Mouse (Mus musculus): ENCODE results near the gene Zfp580. TPM values are rescaled to one million over a fixed set of nuclear protein-coding genes. Genes with fewer than 3 reads are reported as not detected.
"Not testable (repeated sequence)": the region's sequence is repeated elsewhere in the genome, so short reads cannot be mapped to it uniquely, and the experiment has no call there.

The Zfp580 gene
- under 1 TPM in 1 of 2 experiments, not detected in 1; 0.69 TPM for polyA plus RNA-seq (2017; shearing (Covaris generic))

GRCm38 (mm10) chr7:5051193-5052192 lies at the start of gene Zfp580:
Zfp580 (plus strand) TSS chr7:5051538.
- peak; percentile 54 for ATAC-seq

GRCm38 (mm10) chr7:5002876-5003275 lies 48.5 kb upstream of the Zfp580 start:
- not testable (repeated sequence) for ATAC-seq

DNA sequence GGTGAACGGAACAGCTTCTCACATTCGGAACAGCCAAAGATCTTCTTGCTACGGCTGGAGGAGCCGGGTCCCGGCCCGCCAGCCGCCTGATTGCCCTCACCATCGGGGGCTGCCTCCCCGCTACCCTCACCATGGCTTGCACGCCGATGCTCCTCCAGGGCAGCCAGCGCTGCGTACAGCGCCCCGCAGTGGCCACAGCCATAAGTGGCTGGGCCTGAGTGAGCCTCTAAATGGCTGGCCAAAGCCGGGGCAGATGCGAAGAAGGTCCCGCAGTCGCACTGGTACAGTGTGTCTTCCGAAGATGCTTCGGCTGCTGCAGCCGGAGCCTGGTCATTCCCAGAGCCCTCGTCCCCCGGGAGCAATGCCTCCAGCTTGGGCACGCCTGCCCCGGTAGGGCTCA lies 43.1 kb upstream of the Zfp580 start:
- ATAC-seq, result no peak

DNA sequence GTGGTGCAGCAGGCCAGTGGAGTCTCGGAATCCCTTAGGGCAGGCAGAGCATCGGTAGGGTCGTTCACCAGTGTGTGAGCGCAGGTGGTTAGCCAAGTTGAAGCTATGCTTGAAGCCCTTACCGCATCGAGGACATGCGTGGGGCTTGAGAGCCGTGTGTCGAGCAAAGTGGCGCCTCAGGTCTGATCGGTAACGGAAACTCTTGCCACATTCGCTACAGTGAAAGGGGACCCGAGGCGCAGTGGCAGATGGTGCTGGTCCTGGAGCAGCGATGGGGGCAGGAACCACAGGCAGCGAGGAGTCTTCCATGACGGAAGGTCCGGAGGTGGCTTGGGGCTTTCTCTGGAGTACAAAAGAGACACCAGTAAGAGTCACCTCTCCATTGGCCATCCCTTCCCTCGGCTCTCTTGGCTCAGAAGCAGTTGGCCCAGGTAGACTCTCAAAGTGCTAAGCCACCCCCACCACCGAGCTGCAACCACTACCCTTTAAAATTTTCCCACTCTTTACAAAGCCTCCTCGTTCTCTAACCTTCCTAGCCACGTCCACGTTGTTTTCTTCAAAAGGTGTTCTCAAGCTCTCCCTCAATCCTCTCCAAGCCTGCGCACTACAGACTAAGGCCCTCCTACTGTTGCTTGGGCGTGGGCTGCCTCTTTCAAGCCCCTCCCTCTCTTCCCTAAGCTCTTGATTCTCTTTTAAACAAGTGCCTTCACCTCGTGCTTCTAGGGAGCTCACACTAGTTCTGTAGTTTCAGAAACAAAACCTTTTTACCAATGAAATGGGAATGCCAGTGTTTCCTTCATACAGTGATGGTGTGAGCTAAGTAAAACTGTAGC lies 38.4 kb upstream of the Zfp580 start:
- no peak for ATAC-seq

DNA sequence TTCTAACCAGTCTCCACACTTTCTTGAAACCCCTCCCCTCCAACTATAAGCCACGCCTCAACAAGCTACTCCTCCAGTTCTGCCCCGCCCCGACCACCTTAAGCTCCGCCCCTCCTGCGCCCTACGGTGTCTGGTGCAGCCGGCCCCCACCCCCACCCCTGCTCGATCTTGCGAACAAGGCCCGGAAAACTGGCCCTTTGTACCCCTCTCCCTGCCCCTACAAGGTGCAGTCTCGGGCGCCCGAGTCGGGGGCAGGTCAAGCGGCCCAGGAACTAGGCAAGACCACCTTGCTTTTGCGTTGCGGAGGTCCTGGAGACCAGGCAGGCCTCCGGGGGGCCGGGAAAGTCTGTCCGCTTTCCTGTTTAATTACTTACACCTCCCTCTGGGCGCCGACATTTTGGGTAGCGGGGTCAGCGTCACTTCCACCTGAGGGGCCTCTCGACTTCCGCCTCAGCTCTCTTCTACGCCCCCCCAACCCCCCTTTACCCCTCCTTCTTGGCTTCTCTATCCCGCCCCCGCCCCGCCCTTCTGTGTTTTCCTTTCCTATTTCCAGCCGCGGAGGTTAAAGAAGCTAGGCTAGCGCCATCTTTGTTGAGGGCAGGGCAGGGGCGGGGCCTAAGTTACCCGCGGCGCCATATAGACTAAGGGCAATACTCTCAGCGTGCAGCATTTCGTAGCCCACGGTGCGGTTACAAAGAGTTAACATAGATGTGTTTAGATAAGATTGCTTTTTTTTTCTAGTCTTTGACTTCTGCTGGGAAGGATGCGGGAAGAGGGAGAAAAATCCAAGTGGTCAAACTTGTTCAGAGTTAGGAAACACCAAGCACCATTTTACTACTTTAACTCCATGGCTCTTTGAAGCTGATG lies 36.9 kb upstream of the Zfp580 start, which contains the start of the genes Zfp524 and Fiz1:
TSS of gene Zfp524 (plus strand) at position 165 of the 867 bp plus-strand sequence.
TSS of gene Fiz1 (minus strand) at position 447 of the 867 bp plus-strand sequence.
- peak; percentile 74 for ATAC-seq

DNA sequence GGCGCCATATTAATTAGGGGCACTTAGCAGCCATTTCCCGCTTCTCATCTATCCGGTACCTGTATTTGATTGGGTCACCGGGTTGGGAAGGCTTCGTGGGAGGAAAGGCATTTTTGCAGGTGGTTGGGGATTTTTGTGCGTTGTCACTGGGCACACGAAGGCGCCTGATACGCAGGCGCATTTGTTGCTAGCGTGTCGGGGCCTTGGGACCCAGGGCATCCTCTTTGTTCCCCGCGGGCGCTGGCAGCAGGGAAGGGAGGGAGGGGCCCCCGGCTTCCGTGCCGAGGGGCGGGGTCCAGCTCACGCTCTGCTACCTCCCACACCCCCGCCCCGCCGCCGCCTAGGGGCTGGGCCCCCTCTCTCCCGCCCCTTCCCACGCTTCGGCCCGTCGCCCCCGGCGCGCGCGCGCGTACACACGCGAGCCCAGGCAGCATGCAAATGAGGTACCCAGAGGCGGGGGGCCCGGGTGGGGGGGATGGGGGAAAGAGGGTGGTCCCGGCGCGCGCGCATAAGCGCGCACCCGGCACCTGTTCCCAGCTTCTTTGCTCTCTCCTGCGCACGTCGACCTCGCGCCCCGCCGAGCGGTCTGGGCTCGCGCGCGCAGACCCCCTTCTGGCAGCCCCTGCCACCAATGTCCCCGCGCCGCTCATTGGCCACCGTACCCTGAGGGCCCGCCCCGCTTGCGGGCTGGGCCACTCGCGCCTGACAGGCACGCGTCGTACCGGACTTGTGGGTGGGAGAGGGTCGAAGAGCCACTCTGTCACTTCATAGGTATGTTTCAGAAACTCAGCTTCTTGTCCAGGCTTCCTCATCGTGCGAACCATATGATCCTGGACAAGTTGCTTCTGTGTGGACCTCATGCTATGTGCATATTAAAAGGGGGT lies 36.0 kb upstream of the Zfp580 start, which contains the start of gene Gm44973:
TSS of gene Gm44973 (plus strand) at position 379 of the 884 bp plus-strand sequence.
- peak; percentile 77 for ATAC-seq

GRCm38 (mm10) chr7:5016057-5016456 lies 35.3 kb upstream of the Zfp580 start:
- no peak for ATAC-seq

DNA sequence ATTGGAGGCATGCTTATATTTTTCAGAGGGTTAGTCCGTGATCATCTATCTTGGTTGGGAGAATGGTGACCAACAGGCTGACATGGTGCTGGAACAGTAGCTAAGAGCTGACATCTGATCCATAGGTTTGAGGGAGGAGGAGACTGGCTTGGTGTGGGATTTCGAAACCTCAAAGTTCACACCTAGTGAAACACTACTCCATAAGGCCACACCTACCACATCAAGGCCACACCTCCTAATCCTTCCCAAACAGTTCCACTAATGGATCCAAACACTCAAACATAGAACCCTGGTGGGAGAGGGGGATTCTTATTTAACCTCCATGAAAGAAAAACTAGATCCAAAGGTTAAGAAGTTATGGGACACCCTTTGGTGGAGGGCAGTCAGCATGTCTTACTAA lies 34.4 kb upstream of the Zfp580 start:
- ATAC-seq, result no peak

GRCm38 (mm10) chr7:5017352-5017751 lies 34.0 kb upstream of the Zfp580 start:
- no peak for ATAC-seq

- ATAC-seq, result no peak
Measured at GRCm38 (mm10) chr7:5017931-5018330, 33.4 kb upstream of the Zfp580 start.

- not testable (repeated sequence) for ATAC-seq
Measured at GRCm38 (mm10) chr7:5019576-5019975, 31.8 kb upstream of the Zfp580 start.

DNA sequence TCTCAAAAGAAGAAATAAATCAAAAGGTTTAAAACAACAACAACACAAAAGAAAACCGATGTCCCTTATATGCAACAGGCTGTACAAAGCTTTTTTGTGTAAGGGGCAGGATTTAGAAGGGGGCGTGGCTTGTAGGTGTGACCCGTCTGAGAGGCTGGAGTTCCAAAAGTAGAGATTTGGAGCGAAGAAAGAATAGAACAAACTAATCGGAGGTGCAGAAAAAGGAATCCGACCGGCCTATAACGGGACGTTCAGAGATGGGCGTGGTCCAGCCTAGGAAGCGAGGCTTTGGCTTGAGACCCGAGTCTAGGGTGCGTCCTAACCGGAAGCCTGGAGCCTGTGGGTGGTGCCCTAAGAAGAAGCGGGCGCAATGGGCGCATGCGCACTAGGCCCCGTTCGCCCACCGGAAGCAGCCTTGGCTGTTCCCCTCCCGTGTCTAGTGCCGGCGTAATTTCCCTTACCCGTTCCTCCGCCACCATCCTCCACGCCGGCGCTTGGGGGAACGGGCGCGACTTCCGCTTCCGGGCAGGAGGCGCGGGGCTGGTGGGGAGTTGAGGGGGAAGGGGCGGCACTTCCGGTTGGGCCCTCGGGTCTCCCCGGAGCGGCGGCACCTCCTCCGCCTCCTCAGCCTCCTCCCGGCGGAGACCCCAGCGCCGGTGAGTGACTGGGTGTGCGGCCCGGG lies 31.2 kb upstream of the Zfp580 start, which contains the start of the genes Zfp865 and Ccdc106:
TSS of gene Zfp865 (plus strand) at position 377 of the 682 bp plus-strand sequence.
TSS of gene Ccdc106 (plus strand) at position 554 of the 682 bp plus-strand sequence.
- ATAC-seq, result peak; percentile 91

DNA sequence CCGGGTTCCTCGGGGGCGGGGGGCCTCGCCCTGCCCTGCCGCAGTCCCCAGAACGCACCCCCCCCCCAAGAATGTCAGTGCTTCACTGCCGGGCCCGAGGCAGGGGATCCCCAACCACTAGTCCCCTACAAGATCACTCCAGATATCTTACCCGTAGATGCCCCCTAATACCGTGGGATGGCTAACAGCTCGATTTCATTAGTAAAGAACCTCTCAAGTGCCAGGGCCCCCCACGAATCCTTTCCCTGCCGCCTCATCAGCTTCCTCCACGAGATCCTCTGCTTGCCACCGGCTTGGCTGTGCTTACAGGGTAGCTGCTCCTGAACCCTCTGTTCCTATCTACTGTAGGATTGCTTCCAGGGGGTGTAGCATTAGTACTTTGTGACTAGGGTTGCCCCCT lies 30.7 kb upstream of the Zfp580 start:
- ATAC-seq, result peak; percentile 1

DNA sequence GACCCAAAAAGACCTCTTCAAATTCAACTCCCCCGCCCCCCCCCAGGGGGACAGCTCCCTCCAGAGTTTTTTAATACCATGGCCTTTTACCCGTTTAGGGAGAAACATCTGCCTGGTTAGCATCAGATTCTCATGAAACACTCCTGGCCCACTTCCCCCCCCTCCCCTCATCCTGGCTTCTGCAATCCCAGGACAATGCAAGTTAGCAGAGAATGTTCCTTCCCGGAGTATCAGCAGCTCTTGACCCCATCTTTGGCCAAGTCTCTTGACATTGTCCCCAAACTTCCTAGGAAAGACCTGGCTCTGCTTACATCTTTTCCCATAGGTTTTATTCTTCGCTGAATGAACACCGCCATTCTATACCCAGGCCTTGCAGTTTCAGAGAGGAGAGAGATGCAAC lies 30.1 kb upstream of the Zfp580 start:
- no peak for ATAC-seq

DNA sequence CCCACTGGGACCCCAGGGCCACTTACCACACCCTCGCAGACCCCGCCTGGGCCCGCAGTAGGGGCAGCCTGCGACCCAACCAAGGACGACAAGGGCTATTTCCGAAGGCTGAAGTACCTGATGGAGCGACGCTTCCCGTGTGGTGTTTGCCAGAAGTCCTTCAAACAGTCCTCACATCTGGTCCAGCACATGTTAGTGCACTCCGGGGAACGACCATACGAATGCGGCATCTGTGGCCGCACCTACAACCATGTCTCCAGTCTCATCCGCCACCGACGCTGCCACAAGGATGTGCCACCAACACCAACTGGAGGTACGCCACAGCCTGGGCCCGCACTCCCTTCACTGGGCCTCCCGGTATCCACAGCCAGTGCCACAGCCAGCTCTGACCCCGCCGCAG lies 21.8 kb upstream of the Zfp580 start:
- ATAC-seq, result no peak

DNA sequence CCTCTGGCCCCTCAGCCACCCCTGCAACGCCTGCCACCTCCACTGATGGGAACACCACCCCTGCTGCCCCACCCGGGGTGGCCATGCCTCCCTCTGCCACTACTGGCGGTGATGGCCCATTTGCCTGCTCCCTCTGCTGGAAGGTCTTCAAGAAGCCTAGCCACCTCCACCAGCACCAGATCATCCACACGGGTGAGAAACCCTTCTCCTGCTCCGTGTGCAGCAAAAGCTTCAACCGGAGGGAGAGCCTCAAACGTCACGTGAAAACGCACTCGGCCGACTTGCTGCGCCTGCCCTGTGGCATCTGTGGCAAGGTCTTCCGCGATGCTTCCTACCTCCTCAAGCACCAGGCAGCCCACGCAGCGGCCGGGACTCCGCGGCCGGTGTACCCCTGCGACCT lies 21.4 kb upstream of the Zfp580 start:
- no peak for ATAC-seq

DNA sequence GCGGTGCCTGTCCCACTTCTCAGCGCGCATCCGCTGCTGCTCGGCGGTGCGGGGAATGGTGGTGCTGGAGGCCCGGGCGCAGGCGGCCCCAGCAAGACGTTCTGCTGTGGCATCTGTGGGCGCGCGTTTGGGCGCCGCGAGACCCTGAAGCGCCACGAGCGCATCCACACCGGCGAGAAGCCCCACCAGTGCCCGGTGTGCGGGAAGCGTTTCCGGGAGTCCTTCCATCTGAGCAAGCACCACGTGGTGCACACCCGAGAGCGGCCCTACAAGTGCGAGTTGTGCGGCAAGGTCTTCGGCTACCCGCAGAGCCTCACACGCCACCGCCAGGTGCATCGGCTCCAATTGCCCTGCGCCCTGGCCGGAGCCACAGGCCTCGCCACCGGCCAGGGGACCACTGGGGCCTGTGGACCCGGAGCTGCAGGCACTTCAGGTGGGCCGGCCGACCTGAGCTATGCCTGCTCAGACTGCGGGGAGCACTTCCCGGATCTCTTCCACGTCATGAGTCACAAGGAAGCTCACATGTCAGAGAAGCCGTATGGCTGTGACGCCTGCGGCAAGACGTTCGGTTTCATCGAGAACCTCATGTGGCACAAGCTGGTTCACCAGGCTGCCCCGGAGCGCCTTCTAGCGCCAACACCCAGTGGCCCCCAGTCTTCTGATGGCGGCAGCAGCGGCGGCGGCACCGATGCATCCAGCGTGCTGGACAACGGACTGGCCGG lies 20.6 kb upstream of the Zfp580 start:
- ATAC-seq, result no peak

DNA sequence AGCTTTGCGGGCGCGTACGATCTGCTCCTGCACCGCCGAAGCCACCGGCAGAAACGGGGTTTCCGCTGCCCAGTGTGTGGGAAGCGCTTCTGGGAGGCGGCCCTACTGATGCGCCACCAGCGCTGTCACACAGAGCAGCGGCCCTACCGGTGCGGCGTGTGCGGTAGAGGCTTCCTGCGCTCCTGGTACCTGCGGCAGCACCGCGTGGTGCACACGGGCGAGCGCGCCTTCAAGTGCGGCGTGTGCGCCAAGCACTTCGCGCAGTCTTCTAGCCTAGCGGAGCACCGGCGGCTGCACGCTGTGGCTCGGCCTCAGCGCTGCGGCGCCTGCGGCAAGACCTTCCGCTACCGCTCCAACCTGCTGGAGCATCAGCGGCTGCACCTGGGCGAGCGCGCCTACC lies 19.8 kb upstream of the Zfp580 start:
- ATAC-seq, result no peak

- ATAC-seq, result no peak
Measured at GRCm38 (mm10) chr7:5033818-5034217, 17.5 kb upstream of the Zfp580 start, which contains the start of gene 4632433K11Rik. 4632433K11Rik (plus strand) TSS chr7:5034118.
